Mouse (Mus musculus): ENCODE data around the gene Atf6. TPM values are rescaled to one million over a fixed set of nuclear protein-coding genes. Genes with fewer than 3 reads are reported as not detected.

The Atf6 gene
- total and polyA plus RNA-seq, 2 experiments from 2014 or later = 6.1 to 15.7 TPM

DNA sequence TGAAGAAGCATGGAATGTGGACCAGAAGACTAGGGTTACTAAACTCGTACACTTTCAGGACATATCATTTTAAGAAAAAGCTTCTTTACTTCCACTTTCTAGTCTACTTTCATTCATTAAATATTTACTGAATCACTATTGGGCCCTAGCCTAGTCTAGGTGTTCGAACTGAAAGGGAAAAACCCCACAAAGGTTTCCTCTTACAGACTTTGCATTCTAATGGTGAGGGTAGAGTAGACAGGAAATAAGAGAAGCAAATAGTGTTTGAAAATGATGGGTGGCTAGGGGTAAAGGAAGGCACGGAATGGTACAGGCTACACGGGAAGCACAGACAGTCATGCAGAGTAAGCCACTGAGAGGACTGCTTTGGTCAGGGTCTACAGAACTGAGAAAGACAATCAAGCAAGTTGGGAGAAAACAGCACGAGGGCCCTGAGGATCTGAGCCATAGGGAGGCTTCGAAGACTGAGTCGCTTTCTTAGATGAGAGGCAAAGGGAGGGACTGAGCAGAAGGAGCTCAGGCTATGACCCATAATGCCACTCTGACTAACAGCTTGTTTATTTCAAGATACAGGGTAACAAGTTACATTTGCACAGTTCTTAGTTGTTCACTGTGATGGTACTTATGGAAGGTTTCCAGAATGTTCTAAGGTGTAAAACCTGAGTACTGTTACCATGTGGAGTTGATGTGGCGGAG, 138.2 kb downstream of the Atf6 start:
- ATAC-seq = no peak
- no peaks in the 10 kb centered on the region for H3K36me3 ChIP-seq (ENCODE audit: insufficient read depth, low read length)
- H3K4me2 ChIP-seq (ENCODE audit: low read depth, low read length) = no peak overlapping the region
- H3K4me3 ChIP-seq (ENCODE audit: low read length) = no peak overlapping the region
- TF ChIP-seq CTCF (IDR thresholded peaks at IDR 0.05; ENCODE audit: low read depth) = no peak
- WGBS = 91% methylated on average over 8 of the region's 8 CpGs
- no peak for DNase-seq (ENCODE audit: low spot score)
- no peak overlapping the region for H3K9ac ChIP-seq (replicated peaks; ENCODE audit: low read length)
- no peak overlapping the region for H3K27ac ChIP-seq
- H3K9me3 ChIP-seq (ENCODE audit: low read length) = no peaks in the 10 kb centered on the region
- no peaks in the 10 kb centered on the region for H3K4me1 ChIP-seq (ENCODE audit: insufficient read depth, low read length)
- no peaks in the 10 kb centered on the region for H3K27me3 ChIP-seq (ENCODE audit: insufficient read depth, low read length)

DNA sequence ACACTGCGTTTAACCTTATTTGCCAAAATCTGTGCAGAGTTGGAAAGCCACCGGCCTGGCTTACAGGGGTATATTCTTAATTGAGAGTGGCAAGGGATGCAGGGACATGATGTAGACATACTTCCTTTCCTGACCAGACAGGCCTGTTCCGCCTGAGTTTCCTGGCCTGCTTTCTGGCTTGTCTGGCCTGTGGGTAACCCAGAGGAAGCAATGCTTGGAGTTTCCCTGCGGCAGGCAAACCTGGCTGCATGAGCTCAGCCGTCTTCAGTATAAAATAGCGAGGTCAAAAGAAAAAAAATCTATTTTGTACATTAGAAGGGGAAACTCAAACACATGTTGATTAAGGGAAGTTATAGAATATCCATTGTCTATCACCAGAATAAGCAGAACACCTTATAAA, 139.0 kb downstream of the Atf6 start:
- Histone ChIP-seq H3K9me3 (ENCODE audit: low read length) (no peaks in the 10 kb centered on the region), H3K4me2 (ENCODE audit: low read depth, low read length) (no peak overlapping the region), H3K36me3 (ENCODE audit: insufficient read depth, low read length) (no peaks in the 10 kb centered on the region), H3K27ac (peak overlapping the region; percentile 36; the same call in 1 of the 2 replicates), H3K4me1 (ENCODE audit: insufficient read depth, low read length) (no peaks in the 10 kb centered on the region), H3K9ac (replicated peaks; ENCODE audit: low read length) (no peak overlapping the region), H3K4me3 (ENCODE audit: low read length) (no peak overlapping the region), H3K27me3 (ENCODE audit: insufficient read depth, low read length) (no peaks in the 10 kb centered on the region)
- DNase-seq (ENCODE audit: low spot score) = peak; percentile 5
- WGBS = 60% methylated on average over 6 of the region's 6 CpGs
- no peak for TF ChIP-seq CTCF (IDR thresholded peaks at IDR 0.05; ENCODE audit: low read depth)
- ATAC-seq = no peak

DNA sequence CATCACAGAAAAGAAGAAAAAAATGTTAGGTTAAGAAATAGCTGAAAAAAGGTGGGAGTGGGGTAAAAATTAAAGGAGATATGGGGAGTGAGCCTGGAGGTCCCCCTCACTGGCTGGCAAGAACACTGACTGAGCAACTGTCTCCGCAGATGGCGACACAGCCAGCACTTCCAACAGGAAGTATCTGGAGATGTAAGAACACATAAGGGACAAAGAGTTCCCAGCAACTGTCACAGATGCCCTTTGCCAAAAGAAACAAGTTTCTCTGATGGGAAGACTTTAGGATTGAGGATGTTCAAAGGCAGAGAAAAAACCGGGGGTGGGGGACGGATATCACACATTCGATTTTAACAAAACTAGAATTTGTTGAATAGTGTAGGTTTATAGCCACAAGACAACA, 146.0 kb downstream of the Atf6 start:
- TF ChIP-seq CTCF (IDR thresholded peaks at IDR 0.05; ENCODE audit: low read depth) = no peak
- Histone ChIP-seq H3K9ac (replicated peaks; ENCODE audit: low read length) (no peak overlapping the region), H3K27ac (no peak overlapping the region), H3K4me1 (ENCODE audit: insufficient read depth, low read length) (no peaks in the 10 kb centered on the region), H3K4me2 (ENCODE audit: low read depth, low read length) (no peak overlapping the region), H3K4me3 (ENCODE audit: low read length) (no peak overlapping the region), H3K36me3 (ENCODE audit: insufficient read depth, low read length) (no peaks in the 10 kb centered on the region), H3K27me3 (ENCODE audit: insufficient read depth, low read length) (no peaks in the 10 kb centered on the region), H3K9me3 (ENCODE audit: low read length) (no peaks in the 10 kb centered on the region)
- ATAC-seq (no peak), DNase-seq (ENCODE audit: low spot score) (no peak)
- WGBS = 85% methylated on average over 5 of the region's 5 CpGs

DNA sequence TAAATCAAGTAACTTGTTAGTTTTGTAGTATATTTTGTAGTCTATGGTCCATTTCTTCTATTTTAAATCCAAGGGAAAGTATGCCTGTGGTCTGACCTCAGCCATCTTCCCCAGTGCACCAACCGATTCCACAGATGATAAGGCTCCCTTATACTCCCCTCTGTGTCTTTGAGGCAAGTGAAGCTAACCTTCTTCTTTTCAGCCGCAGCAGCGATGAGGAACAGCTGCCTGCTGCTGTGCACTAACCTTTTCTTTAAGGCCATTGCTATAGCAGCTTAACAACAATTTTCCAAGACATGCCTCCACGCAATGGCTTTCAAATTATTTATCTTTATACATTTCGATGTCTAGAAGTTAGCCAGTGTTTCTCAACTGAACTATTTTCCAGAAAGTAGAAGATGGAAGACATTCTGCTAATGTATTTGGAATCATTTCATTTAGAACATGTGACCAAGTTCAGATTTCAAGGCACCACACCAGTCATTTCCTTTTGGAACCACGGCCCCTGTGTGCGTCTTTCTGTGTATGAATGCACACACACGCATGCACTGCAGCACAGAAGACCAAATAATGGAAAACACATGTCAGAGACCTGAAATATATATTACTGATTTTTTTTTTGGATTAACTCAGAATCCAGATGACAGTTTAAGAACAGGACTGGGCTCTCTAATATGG, 149.3 kb downstream of the Atf6 start:
- Histone ChIP-seq H3K27me3 (ENCODE audit: insufficient read depth, low read length) (no peaks in the 10 kb centered on the region), H3K27ac (no peak overlapping the region), H3K4me2 (ENCODE audit: low read depth, low read length) (no peak overlapping the region), H3K9ac (replicated peaks; ENCODE audit: low read length) (no peak overlapping the region), H3K4me1 (ENCODE audit: insufficient read depth, low read length) (no peaks in the 10 kb centered on the region), H3K4me3 (ENCODE audit: low read length) (no peak overlapping the region), H3K9me3 (ENCODE audit: low read length) (no peaks in the 10 kb centered on the region), H3K36me3 (ENCODE audit: insufficient read depth, low read length) (no peaks in the 10 kb centered on the region)
- WGBS = 64% methylated on average over 8 of the region's 8 CpGs
- DNase-seq (ENCODE audit: low spot score) = no peak
- ATAC-seq = no peak
- no peak for TF ChIP-seq CTCF (IDR thresholded peaks at IDR 0.05; ENCODE audit: low read depth)

DNA sequence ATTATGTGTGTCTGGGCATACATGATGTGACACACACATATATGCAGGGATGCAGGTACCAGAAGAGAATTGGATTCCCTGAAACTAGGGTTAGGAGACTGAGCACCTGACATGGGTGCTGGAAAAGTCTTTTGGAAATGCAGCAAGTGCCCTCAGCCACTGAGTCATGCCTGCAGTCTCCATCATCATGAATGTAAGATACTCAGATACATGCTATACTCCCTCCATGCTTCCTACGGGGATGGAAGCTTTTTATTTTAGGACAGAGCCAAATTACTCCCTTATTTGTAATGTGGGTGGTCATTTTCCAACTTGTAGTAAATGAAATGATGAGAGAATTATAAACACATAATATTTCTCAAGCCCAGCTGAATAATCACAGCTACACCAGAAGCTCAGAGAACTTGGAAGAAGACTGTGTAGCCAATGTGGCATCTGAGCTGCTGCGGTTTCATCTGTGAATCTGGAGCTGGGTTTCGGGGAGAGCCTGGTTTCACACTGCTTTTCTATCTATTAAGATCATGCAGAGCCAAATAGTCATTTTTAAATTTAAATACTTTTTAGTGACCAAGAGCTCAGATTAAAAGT, 150.2 kb downstream of the Atf6 start:
- no peak for DNase-seq (ENCODE audit: low spot score)
- 94% methylated on average over 3 of the region's 3 CpGs for WGBS
- Histone ChIP-seq H3K4me2 (ENCODE audit: low read depth, low read length) (no peak overlapping the region), H3K4me1 (ENCODE audit: insufficient read depth, low read length) (no peaks in the 10 kb centered on the region), H3K9ac (replicated peaks; ENCODE audit: low read length) (no peak overlapping the region), H3K9me3 (ENCODE audit: low read length) (no peaks in the 10 kb centered on the region), H3K27ac (no peak overlapping the region), H3K4me3 (ENCODE audit: low read length) (no peak overlapping the region), H3K36me3 (ENCODE audit: insufficient read depth, low read length) (no peaks in the 10 kb centered on the region), H3K27me3 (ENCODE audit: insufficient read depth, low read length) (no peaks in the 10 kb centered on the region)
- ATAC-seq = no peak
- no peak for TF ChIP-seq CTCF (IDR thresholded peaks at IDR 0.05; ENCODE audit: low read depth)

DNA sequence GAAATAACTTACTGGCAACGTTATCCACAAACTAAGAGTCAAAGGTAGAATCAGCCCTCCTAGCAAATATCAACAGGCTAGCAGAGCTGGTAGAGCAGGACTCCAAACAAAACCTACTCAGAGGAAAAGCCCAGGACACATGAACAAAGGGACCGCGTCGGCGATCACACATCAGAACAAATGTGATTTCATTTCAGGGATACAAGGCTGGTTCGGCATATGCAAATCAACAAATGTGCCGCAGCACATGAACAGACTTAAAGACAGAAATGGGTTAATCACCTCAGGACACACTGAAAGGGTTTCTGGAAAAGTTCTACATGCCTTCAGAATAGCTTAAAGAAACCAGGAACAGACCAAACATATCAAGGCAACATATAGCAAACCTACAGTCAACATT, 155.8 kb downstream of the Atf6 start:
- no peak overlapping the region for H3K4me3 ChIP-seq (ENCODE audit: low read length)
- H3K4me1 ChIP-seq (ENCODE audit: insufficient read depth, low read length) = no peaks in the 10 kb centered on the region
- WGBS = 88% methylated on average over 7 of the region's 7 CpGs
- ATAC-seq = no peak
- DNase-seq (ENCODE audit: low spot score) = no peak
- no peak overlapping the region for H3K4me2 ChIP-seq (ENCODE audit: low read depth, low read length)
- no peak for TF ChIP-seq CTCF (IDR thresholded peaks at IDR 0.05; ENCODE audit: low read depth)
- 0 out of 2 replicates have a peak, but pooled peaks cover 2% of the 10 kb centered on the region for H3K36me3 ChIP-seq (ENCODE audit: insufficient read depth, low read length)
- H3K27ac ChIP-seq = no peak overlapping the region
- no peak overlapping the region for H3K9ac ChIP-seq (replicated peaks; ENCODE audit: low read length)
- H3K27me3 ChIP-seq (ENCODE audit: insufficient read depth, low read length) = no peaks in the 10 kb centered on the region
- H3K9me3 ChIP-seq (ENCODE audit: low read length) = no peaks in the 10 kb centered on the region

DNA sequence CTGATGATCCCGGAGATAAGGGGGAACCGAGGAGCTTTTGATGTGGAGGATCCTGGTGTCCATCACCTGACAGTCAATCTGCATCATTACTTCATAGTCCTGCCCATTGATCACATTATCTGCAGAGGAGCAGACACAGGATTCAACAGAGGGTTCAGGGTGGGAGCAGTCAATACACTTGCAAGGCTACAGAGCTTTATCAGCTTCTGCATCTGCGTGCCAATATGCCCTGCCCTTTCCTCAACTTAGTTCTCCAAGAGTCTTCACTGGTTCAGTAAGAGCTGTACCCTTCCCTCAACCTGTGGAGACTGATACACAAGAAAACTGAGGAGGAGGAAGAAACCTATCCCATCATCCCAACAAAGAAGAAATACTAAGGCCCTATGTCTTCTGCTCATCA, 157.6 kb downstream of the Atf6 start:
- H3K27ac ChIP-seq = no peak overlapping the region
- H3K4me1 ChIP-seq (ENCODE audit: insufficient read depth, low read length) = no peaks in the 10 kb centered on the region
- no peak overlapping the region for H3K4me3 ChIP-seq (ENCODE audit: low read length)
- no peak for TF ChIP-seq CTCF (IDR thresholded peaks at IDR 0.05; ENCODE audit: low read depth)
- H3K4me2 ChIP-seq (ENCODE audit: low read depth, low read length) = no peak overlapping the region
- no peak for DNase-seq (ENCODE audit: low spot score)
- WGBS = 96% methylated on average over 3 of the region's 3 CpGs
- H3K27me3 ChIP-seq (ENCODE audit: insufficient read depth, low read length) = no peaks in the 10 kb centered on the region
- ATAC-seq = no peak
- H3K9ac ChIP-seq (replicated peaks; ENCODE audit: low read length) = no peak overlapping the region
- 0 out of 2 replicates have a peak, but pooled peaks cover 2% of the 10 kb centered on the region for H3K36me3 ChIP-seq (ENCODE audit: insufficient read depth, low read length)
- no peaks in the 10 kb centered on the region for H3K9me3 ChIP-seq (ENCODE audit: low read length)
